Mouse (Mus musculus): ENCODE data around the gene Nptxr.

- no peak for TF ChIP-seq POLR2A (IDR thresholded peaks at IDR 0.05; ENCODE audit: low read depth, low read length)
- TF ChIP-seq CTCF (IDR thresholded peaks at IDR 0.05; ENCODE audit: extremely low read depth, insufficient read length, insufficient replicate concordance, low read depth, low read length) = no peak
These were observed 13.7 kb downstream of the Nptxr start for GRCm38 (mm10) chr15:79790905-79791304.
